Mouse (Mus musculus): ENCODE results near the gene Snx32.

GRCm38 (mm10) chr19:5503687-5504086, 6.7 kb downstream of the Snx32 start, which contains the start of gene 1700020D05Rik:
- TF ChIP-seq CTCF (IDR thresholded peaks at IDR 0.05; ENCODE audit: extremely low read depth, insufficient read depth, low read length) (no peak), POLR2A (IDR thresholded peaks at IDR 0.05; ENCODE audit: extremely low read depth, insufficient read depth, low read length) (no peak)

Measured in cortical plate, adult 2 months (tissue).